Mouse (Mus musculus) kidney, embryonic 14.5 days (tissue): ENCODE results near the gene Pklr. TPM values are rescaled to one million over a fixed set of nuclear protein-coding genes. Genes with fewer than 3 reads are reported as not detected.

ENCODE experiments used
- ATAC-seq: fragments of 200-750 bp; cut with Nextera tagmentation; 2 replicates; pipeline ENCODE4 v1.8.0; 2017; ENCODE audit warnings: moderate number of reproducible peaks, mild to moderate bottlenecking, moderate TSS enrichment, moderate library complexity; ENCODE audit not compliant: low FRiP score, low TSS enrichment
- H3K27ac ChIP-seq: fragments of 300-500 bp; sonication (generic); 2 replicates; pipeline ENCODE4 v1.5.1; 2014; ENCODE audit warnings: low read depth, mild to moderate bottlenecking, low read length, moderate library complexity, mixed read lengths
- H3K27me3 ChIP-seq: fragments of 300-500 bp; sonication (generic); 2 replicates; pipeline ENCODE4 v1.6.1; 2014; ENCODE audit warnings: mild to moderate bottlenecking, low read length; ENCODE audit not compliant: control insufficient read depth, insufficient read depth
- H3K36me3 ChIP-seq: fragments of 300-500 bp; sonication (generic); 2 replicates; pipeline ENCODE4 v1.6.1; 2014; ENCODE audit warnings: low read length, mixed read lengths; ENCODE audit not compliant: control insufficient read depth, insufficient read depth
- H3K4me1 ChIP-seq: fragments of 300-500 bp; sonication (generic); 2 replicates; pipeline ENCODE4 v1.6.1; 2014; ENCODE audit warnings: low read length, mixed read lengths; ENCODE audit not compliant: control insufficient read depth, insufficient read depth
- H3K4me2 ChIP-seq: fragments of 300-500 bp; sonication (generic); replicated peaks from 2 replicates; pipeline ENCODE4 v1.6.1; 2014; ENCODE audit warnings: low read depth, mild to moderate bottlenecking, low read length
- H3K4me3 ChIP-seq: fragments of 300-500 bp; sonication (generic); 2 replicates; pipeline ENCODE4 v1.5.1; 2014; ENCODE audit warnings: mild to moderate bottlenecking, low read length
- H3K9ac ChIP-seq: fragments of 300-500 bp; sonication (generic); 2 replicates; pipeline ENCODE4 v1.6.1; 2014; ENCODE audit warnings: low read depth, mild to moderate bottlenecking, low read length, moderate library complexity
- H3K9me3 ChIP-seq: fragments of 300-500 bp; sonication (generic); 2 replicates; pipeline ENCODE4 v1.6.1; 2016; ENCODE audit warnings: low read length; ENCODE audit not compliant: control insufficient read depth
- WGBS: fragments of 180-500 bp; shearing (Covaris S2); extraction: QIAGEN DNeasy Blood & Tissue Kit; methylation state at CpG from one replicate; pipeline ENCODE4 v1.1.7; 2014; 5-methylcytosine and 5-hydroxymethylcytosine counted together
- polyA plus RNA-seq: library from polyadenylated mRNA; unstranded; fragments of >200 nt; fragmentation: Nextera tagmentation; extraction: Ambion mirVana; gene quantifications from 2 replicates; pipeline ENCODE4 v1.2.1, GENCODE M21; 2014

Pklr gene
- polyA plus RNA-seq, 1 experiment from 2014 or later: 1.5 TPM

- H3K4me2 ChIP-seq: peak overlapping the region; percentile 66
- H3K4me1 ChIP-seq: no peaks in the 10 kb centered on the region
- ATAC-seq: peak; percentile 59; the same call in 1 of the 2 replicates
- peak overlapping the region; percentile 50; the same call in 1 of the 2 replicates for H3K9ac ChIP-seq
- peak overlapping the region; percentile 36 for H3K4me3 ChIP-seq
- no peaks in the 10 kb centered on the region for H3K36me3 ChIP-seq
- H3K9me3 ChIP-seq: no peaks in the 10 kb centered on the region
- no peaks in the 10 kb centered on the region for H3K27me3 ChIP-seq
- H3K27ac ChIP-seq: no peak overlapping the region
- 17% methylated on average over 25 of the region's 30 CpGs for WGBS
Measured at GRCm38 (mm10) chr3:89132285-89133062, 3.5 kb upstream of the Pklr start.

- Histone ChIP-seq H3K9me3 (no peaks in the 10 kb centered on the region), H3K27ac (no peak overlapping the region), H3K4me2 (no peak overlapping the region), H3K27me3 (no peaks in the 10 kb centered on the region), H3K36me3 (no peaks in the 10 kb centered on the region), H3K4me3 (no peak overlapping the region), H3K9ac (no peak overlapping the region), H3K4me1 (no peaks in the 10 kb centered on the region)
- no peak for ATAC-seq
- 85% methylated on average over 7 of the region's 7 CpGs for WGBS
Measured at GRCm38 (mm10) chr3:89133063-89133450, 2.9 kb upstream of the Pklr start.

- no peaks in the 10 kb centered on the region for H3K27me3 ChIP-seq
- H3K9me3 ChIP-seq: no peaks in the 10 kb centered on the region
- no peak overlapping the region for H3K9ac ChIP-seq
- no peak overlapping the region for H3K4me2 ChIP-seq
- H3K27ac ChIP-seq: no peak overlapping the region
- ATAC-seq: no peak
- H3K4me1 ChIP-seq: no peaks in the 10 kb centered on the region
- H3K4me3 ChIP-seq: no peak overlapping the region
- 64% methylated on average over 1 of the region's 1 CpGs for WGBS
- H3K36me3 ChIP-seq: no peaks in the 10 kb centered on the region
Measured at GRCm38 (mm10) chr3:89133752-89134151, 2.2 kb upstream of the Pklr start.

GRCm38 (mm10) chr3:89136365-89136764 is 423 bp downstream of the Pklr start:
- no peak overlapping the region for H3K27ac ChIP-seq
- peak; percentile 76 for ATAC-seq
- no peaks in the 10 kb centered on the region for H3K36me3 ChIP-seq
- H3K4me3 ChIP-seq: no peak overlapping the region
- H3K4me2 ChIP-seq: no peak overlapping the region; the same call in 1 of the 2 replicates
- 29% methylated on average over 9 of the region's 9 CpGs for WGBS
- H3K9ac ChIP-seq: no peak overlapping the region
- no peaks in the 10 kb centered on the region for H3K27me3 ChIP-seq
- H3K4me1 ChIP-seq: no peaks in the 10 kb centered on the region
- H3K9me3 ChIP-seq: no peaks in the 10 kb centered on the region

- H3K4me1 ChIP-seq: no peaks in the 10 kb centered on the region
- H3K27ac ChIP-seq: no peak overlapping the region
- ATAC-seq: no peak
- H3K9ac ChIP-seq: no peak overlapping the region
- WGBS: 75% methylated on average over 10 of the region's 10 CpGs
- no peak overlapping the region for H3K4me3 ChIP-seq
- no peaks in the 10 kb centered on the region for H3K9me3 ChIP-seq
- H3K27me3 ChIP-seq: peaks cover 20% of the 10 kb centered on the region
- H3K36me3 ChIP-seq: no peaks in the 10 kb centered on the region
- H3K4me2 ChIP-seq: no peak overlapping the region
Measured at GRCm38 (mm10) chr3:89144821-89145220, 8.9 kb downstream of the Pklr start.

- H3K4me2 ChIP-seq: no peak overlapping the region
- no peaks in the 10 kb centered on the region for H3K36me3 ChIP-seq
- WGBS: 50% methylated on average over 8 of the region's 8 CpGs
- no peaks in the 10 kb centered on the region for H3K9me3 ChIP-seq
- H3K27ac ChIP-seq: no peak overlapping the region
- H3K4me3 ChIP-seq: no peak overlapping the region
- H3K4me1 ChIP-seq: no peaks in the 10 kb centered on the region
- no peak for ATAC-seq
- peaks cover 24% of the 10 kb centered on the region for H3K27me3 ChIP-seq
- no peak overlapping the region for H3K9ac ChIP-seq
Measured at GRCm38 (mm10) chr3:89145566-89145965, 9.6 kb downstream of the Pklr start.

- Histone ChIP-seq H3K4me2 (peak overlapping the region; percentile 46), H3K4me3 (peak overlapping the region; percentile 25), H3K27ac (no peak overlapping the region), H3K36me3 (no peaks in the 10 kb centered on the region), H3K9me3 (no peaks in the 10 kb centered on the region), H3K27me3 (peaks cover 32% of the 10 kb centered on the region), H3K4me1 (no peaks in the 10 kb centered on the region), H3K9ac (peak overlapping the region; percentile 35; the same call in 1 of the 2 replicates)
- 25% methylated on average over 26 of the region's 26 CpGs for WGBS
- peak; percentile 81 for ATAC-seq
Measured at GRCm38 (mm10) chr3:89147101-89147978, 11.4 kb downstream of the Pklr start.

GRCm38 (mm10) chr3:89147979-89148311 is 12.0 kb downstream of the Pklr start:
- H3K4me2 ChIP-seq: peak overlapping the region; percentile 46
- no peaks in the 10 kb centered on the region for H3K9me3 ChIP-seq
- H3K4me1 ChIP-seq: no peaks in the 10 kb centered on the region
- peak; percentile 10; the same call in 1 of the 2 replicates for ATAC-seq
- H3K4me3 ChIP-seq: peak overlapping the region; percentile 25
- no peaks in the 10 kb centered on the region for H3K36me3 ChIP-seq
- 5% methylated on average over 15 of the region's 15 CpGs for WGBS
- H3K9ac ChIP-seq: peak overlapping the region; percentile 35; the same call in 1 of the 2 replicates
- peaks cover 32% of the 10 kb centered on the region for H3K27me3 ChIP-seq
- no peak overlapping the region for H3K27ac ChIP-seq

- Histone ChIP-seq H3K9ac (no peak overlapping the region), H3K27me3 (peaks cover 32% of the 10 kb centered on the region), H3K4me2 (no peak overlapping the region), H3K9me3 (no peaks in the 10 kb centered on the region), H3K4me1 (no peaks in the 10 kb centered on the region), H3K27ac (no peak overlapping the region), H3K4me3 (no peak overlapping the region), H3K36me3 (no peaks in the 10 kb centered on the region)
- no peak for ATAC-seq
- 68% methylated on average over 14 of the region's 14 CpGs for WGBS
Measured at GRCm38 (mm10) chr3:89148567-89148966, 12.6 kb downstream of the Pklr start.
